Mouse (Mus musculus): ENCODE measurements at regions not wholly inside any gene's neighbourhood (a gene's known extent, or its start where the extent isn't known, plus 50 kb on each side); places are given as distances from the start of the nearest gene placed in this dataset.

GRCm38 (mm10) chr14:25306961-25307654, 151.9 kb upstream of the Zmiz1 start:
- DNase-seq (ENCODE audit: extremely low spot score in 1 of 2, low spot score in 1 of 2) = no peak

- DNase-seq (ENCODE audit: extremely low spot score in 1 of 2, low spot score in 1 of 2) = no peak
Observed at GRCm38 (mm10) chr14:25308051-25308450, 150.9 kb upstream of the Zmiz1 start.

- DNase-seq (ENCODE audit: extremely low spot score in 1 of 2, low spot score in 1 of 2) = no peak
Observed at GRCm38 (mm10) chr14:25310671-25311151, 148.3 kb upstream of the Zmiz1 start.

DNA sequence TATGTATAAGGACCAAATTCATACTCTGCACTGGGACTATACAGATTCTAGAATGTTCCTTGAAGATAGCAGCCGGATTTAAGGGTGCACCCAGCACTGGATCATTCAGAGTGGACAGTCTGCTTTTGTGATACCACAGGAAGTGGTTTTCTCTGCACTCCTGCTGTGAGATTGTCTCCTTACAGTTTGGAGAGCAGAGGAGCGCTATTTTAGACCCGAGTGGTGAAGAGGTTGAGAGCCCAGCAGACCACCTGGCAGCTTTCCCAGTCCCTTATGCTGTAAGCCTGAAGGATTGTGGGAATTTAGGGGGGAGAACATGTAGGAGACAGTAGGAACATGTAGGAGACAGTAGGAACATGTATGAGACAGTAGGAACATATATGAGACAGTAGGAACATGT, 147.5 kb upstream of the Zmiz1 start:
- DNase-seq (ENCODE audit: extremely low spot score in 1 of 2, low spot score in 1 of 2) = no peak

GRCm38 (mm10) chr14:25312135-25312534, 146.8 kb upstream of the Zmiz1 start:
- no peak for DNase-seq (ENCODE audit: extremely low spot score in 1 of 2, low spot score in 1 of 2)

GRCm38 (mm10) chr14:25312814-25313426, 146.1 kb upstream of the Zmiz1 start:
- DNase-seq (ENCODE audit: extremely low spot score in 1 of 2, low spot score in 1 of 2) = no peak

DNA sequence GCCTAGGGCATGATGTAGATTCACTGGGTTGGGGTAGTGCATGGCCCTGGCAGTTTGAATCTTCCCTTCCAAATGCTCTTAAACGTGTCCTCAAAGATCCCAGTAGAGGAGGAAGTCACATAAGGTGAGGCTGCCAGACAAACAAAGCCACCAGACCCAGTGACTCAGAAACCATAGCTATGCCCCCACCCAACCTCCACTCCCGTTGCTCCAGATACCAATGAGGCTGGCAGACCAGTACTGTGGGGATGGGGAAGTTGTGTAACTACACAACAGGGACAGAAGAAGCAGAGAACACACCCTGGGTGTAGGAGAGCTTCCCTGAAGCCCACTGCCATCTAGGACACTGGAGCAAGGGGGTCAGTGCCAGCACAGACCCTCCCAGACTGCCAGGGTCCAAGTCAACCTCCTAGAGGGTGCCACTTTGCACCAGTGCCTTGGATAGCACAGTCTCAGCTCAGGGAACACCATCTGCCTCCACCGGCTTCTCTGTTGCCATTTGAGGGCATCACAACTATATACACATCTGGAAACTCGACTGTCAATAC, 145.2 kb upstream of the Zmiz1 start:
- no peak for DNase-seq (ENCODE audit: extremely low spot score in 1 of 2, low spot score in 1 of 2)

DNA sequence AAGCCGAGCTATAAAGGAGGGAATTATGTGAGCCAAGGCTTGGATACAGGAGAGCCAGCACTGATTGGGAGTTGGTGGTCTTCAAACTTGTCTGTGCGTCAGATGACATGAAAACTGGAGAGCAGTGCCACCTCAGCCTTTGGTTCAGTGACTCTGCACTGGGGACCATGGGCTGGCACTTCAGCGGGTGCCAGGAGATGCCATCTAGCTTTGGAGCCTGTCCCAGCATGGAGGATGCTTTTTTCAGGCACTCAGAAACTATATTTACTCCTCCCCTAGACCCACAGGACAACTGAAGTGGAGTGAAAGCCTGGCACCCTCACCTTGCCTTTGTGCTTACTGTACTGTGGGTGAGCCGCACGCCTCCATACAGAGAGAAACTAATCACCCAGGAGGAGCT, 142.5 kb upstream of the Zmiz1 start:
- DNase-seq (ENCODE audit: extremely low spot score in 1 of 2, low spot score in 1 of 2) = no peak

GRCm38 (mm10) chr14:25317680-25318471, 141.1 kb upstream of the Zmiz1 start:
- DNase-seq (ENCODE audit: extremely low spot score in 1 of 2, low spot score in 1 of 2) = peak; percentile 67 to 76

- no peak for DNase-seq (ENCODE audit: extremely low spot score in 1 of 2, low spot score in 1 of 2)
Observed at GRCm38 (mm10) chr14:25318909-25319308, 140.1 kb upstream of the Zmiz1 start.

DNA sequence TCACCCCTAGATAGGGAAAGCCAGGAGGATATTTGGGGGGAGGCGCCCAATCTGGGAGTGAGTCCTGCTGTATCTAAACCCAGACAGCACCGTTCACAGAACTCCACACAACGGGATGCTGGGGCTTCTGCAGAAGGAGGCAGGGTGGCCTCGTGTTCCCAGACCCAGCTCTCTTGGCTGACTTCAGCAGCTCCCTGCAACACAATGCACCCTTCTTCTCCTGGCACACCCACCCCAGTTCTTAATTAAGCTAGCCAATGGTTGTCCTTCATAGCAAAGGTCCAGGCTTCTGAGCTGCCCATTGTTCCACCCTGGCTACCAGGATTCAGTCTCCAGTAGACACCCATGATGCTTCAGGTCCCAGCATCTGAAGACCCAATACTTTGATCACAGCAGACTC, 138.8 kb upstream of the Zmiz1 start:
- no peak for DNase-seq (ENCODE audit: extremely low spot score in 1 of 2, low spot score in 1 of 2)

DNA sequence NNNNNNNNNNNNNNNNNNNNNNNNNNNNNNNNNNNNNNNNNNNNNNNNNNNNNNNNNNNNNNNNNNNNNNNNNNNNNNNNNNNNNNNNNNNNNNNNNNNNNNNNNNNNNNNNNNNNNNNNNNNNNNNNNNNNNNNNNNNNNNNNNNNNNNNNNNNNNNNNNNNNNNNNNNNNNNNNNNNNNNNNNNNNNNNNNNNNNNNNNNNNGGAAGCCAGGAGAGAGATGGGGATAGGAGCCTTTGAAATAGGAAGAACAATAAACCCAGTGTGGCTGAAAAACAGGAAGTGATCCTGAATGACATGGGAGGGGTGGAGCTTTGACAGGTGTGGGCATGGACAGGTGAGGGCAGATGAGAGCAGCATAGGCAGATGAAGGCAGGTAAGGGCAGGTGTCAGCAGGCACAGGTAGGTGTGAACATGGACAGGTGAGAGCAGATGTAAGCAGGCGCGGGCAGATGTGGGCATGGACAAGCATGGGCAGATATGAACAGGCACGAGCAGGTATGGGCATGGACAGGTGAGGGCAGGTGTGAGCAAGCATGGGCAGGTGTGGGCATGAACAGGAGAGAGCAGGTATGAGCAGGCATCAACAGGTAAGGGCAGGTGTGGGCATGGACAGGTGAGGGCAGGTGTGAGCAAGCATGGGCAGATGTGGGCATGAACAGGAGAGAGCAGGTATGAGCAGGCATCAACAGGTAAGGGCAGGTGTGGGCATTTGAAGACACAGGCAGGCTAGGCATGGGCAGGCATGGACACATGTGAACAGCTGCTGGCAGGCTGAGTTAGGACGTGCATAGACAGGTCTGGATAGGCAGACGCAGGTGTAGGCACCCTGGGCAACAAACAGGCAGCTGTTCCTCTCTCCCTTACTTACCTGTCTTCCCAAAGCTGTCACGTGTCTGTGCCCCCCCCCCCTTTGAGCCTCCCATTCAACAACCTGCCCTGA, 135.2 kb upstream of the Zmiz1 start:
- DNase-seq (ENCODE audit: extremely low spot score in 1 of 2, low spot score in 1 of 2) = no peak

DNA sequence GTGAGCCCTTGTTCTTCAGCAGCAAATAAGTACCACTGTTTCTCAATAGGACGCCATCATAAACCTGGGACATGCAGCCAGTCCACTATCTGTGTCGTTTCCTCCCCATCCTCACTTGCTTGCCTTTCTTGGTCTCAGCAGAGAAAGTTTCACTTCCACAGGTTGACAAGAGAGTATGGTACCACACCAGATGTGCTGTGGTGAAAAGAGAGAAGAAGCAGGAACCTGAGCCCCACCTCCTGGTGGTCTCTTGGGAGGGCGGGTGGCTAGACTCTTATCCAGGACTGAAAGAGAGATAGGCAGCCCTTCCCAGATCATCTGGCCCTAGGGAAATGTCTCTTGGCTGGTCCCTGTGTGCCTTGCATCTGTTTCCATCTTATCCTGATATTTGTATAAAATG, 133.1 kb upstream of the Zmiz1 start:
- no peak for DNase-seq (ENCODE audit: extremely low spot score in 1 of 2, low spot score in 1 of 2)

- DNase-seq (ENCODE audit: extremely low spot score in 1 of 2, low spot score in 1 of 2) = no peak
Observed at GRCm38 (mm10) chr14:25328230-25328629, 130.8 kb upstream of the Zmiz1 start.

- DNase-seq (ENCODE audit: extremely low spot score in 1 of 2, low spot score in 1 of 2) = no peak
Observed at GRCm38 (mm10) chr14:25334186-25334585, 124.8 kb upstream of the Zmiz1 start.

DNA sequence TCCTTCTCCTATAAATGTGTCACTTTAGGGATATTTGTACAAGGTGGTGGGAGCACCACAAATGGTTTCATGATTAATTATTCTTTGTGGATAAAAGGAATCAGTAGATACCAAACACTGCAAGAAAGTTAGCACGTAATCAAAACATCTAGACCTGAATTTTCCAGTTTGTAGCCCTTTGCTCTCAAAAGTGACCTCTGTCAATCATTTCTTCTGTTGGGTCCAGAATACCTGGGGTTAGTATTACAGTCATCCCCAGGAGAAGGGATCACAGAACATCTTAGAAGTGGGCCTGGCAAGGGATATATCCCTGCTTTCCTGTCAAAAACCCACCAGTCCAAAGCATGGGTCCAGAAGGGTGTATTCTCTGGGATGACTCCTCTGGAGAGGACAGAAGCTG, 122.1 kb upstream of the Zmiz1 start:
- DNase-seq (ENCODE audit: extremely low spot score in 1 of 2, low spot score in 1 of 2) = no peak

DNA sequence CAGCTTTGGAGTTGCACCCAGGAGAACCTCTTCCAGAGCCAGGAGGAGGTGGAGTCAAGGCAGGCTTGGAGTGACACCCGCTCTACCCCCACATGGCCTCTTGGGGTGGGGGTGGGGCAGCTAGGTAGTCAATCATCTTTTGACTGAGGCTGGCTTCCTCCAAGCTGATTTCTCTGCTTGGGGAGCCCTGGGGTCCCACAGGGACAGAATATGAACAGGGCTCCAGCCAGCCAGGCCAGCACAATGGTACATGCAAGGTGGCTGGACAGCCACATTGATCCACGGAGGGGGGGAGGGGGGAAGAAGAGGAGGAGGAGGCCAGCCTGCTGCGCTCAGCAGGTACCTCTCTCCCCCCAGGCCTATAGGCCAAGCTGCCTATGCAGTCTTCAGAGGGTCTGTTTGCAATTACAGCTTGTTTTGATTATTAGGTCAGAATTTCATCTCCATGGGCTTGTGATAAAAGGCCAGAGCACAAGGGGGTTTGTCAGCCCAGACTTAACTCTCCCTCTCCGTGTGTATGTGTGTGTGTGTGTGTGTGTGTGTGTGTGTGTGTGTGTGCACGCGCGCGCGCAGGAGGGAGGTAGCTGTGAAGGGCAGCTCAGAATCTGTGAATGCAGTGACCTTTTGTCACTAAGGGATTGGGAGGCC, 120.5 kb upstream of the Zmiz1 start:
- no peak for DNase-seq (ENCODE audit: extremely low spot score in 1 of 2, low spot score in 1 of 2)

- no peak for DNase-seq (ENCODE audit: extremely low spot score in 1 of 2, low spot score in 1 of 2)
Observed at GRCm38 (mm10) chr14:25340845-25341244, 118.1 kb upstream of the Zmiz1 start.

GRCm38 (mm10) chr14:25341848-25342427, 117.0 kb upstream of the Zmiz1 start:
- DNase-seq (ENCODE audit: extremely low spot score in 1 of 2, low spot score in 1 of 2) = no peak
